Mouse (Mus musculus): ENCODE measurements around the gene Fndc3b.

DNA sequence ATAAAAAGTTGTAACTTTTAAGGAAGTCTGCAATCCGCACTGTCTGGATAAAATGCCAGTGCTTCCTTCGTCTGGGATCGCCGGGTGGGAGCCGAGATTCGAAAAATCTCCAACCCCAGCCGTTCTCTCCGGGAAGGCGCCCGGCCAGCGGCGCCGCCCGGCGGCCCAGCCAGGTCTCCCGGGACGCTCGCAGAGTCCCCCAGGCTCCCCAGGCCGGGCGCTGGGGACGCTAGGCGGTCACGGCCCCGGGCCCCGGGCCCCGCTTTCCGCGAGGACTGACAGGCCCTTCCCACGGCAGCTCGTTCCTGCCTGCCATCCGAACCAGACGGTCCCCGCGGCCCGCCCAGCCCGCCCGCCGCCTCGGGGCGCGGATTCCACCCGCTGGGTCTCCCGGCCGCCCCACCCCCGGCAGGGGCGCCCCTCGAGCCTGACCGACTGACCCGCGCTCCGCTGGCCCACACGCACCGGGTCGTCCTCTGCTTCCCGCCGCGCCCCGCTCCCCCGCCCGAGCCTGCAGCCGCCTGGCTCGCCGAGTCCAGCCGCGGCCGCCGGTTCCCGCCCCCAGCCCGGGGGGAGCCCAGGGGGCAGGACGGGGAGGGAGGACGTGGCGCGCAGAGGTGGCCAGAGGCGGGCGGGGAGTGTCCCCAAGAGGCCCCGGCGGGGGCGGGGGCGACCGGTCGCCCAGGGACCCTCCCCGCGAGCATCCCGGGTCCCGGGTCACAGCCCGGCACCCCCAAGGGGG lies 1.0 kb downstream of the Fndc3b start:
- TF ChIP-seq ZNF384 (IDR thresholded peaks at IDR 0.05; ENCODE audit: low read depth, low read length) (no peak), CTCF (conservative IDR thresholded peaks at IDR 0.05 in 1 of 2, IDR thresholded peaks at IDR 0.05 in 1 of 2; ENCODE audit: low read depth in 2 of 2, low read length in 2 of 2) (no peak), MAZ (IDR thresholded peaks at IDR 0.05; ENCODE audit: low read depth, low read length) (no peak), TCF12 (IDR thresholded peaks at IDR 0.05; ENCODE audit: low read depth, low read length) (no peak)
